Comparison of ENCODE assay signal across 8 mouse cellular contexts in the genomic region with DNA sequence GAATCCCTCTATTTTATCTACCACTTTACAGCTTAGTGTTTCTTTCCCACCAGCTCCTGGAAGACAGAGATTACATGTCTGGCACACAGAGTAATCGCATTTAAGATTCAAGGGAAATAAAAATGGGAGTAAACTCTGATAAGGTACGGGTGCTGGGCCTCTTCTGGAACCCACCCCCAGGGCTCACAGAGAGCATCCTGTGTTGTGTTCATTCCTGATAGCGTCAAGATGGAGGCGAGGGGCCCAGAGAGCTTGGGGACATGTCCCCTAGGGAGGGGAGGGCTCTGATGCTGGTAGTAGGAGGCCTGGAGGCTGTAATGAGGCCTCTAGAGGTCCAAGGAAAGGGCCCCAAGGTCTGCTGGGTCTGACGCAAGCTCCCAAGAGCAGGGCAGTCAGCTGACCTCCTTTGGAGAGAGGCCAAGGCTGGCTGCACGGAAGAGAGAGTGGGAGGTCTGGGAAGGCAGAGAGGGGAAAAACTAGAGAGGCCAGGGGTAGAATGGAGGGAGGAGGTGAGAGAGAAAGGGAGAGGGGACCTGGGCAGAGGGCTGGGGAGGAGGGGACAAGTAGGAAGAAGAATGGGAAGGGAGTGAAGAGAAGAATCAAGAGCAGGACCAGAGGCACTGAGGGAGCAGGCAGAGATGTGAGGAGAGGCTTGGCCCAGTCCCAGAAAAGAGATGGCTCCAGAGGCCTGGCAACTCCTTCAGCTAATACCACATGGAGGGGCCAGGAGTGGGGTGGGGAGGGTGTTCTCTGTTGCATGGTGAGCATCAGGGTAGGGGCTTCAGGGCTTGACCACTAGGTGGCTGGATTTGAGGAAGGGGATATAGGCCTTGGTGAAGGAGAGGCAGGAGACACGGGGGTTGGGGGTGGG.
DNase-seq lines count a peak whose midpoint lies in the region; ATAC-seq lines count a peak whose summit lies in the region.

No protein-coding gene starts in this region.

- no peak overlapping the region for H3K4me3 ChIP-seq in hindbrain, embryonic 13.5 days
- no peak overlapping the region for H3K4me3 ChIP-seq in midbrain, embryonic 16.5 days (ENCODE audit: low read depth, low read length)

- 0 out of 2 replicates have a peak, but pooled peaks cover 3% of the 10 kb centered on the region for H3K27me3 ChIP-seq in hindbrain, embryonic 13.5 days
- no peaks in the 10 kb centered on the region for H3K27me3 ChIP-seq in midbrain, embryonic 16.5 days (ENCODE audit: control insufficient read depth, insufficient read depth, low read depth, low read length)

- no peak overlapping the region for H3K27ac ChIP-seq in hindbrain, embryonic 13.5 days
- no peak overlapping the region for H3K27ac ChIP-seq in midbrain, embryonic 16.5 days (ENCODE audit: low read length)

- no peaks in the 10 kb centered on the region for H3K9me3 ChIP-seq in hindbrain, embryonic 13.5 days
- no peaks in the 10 kb centered on the region for H3K9me3 ChIP-seq in midbrain, embryonic 16.5 days (replicated peaks; ENCODE audit: control insufficient read depth, low read length, poor library complexity, severe bottlenecking)

- WGBS in hindbrain, embryonic 13.5 days = 60% methylated on average over 7 of the region's 7 CpGs
- 51% methylated on average over 7 of the region's 7 CpGs for WGBS in midbrain, embryonic 16.5 days

- no peaks in the 10 kb centered on the region for H3K36me3 ChIP-seq in hindbrain, embryonic 13.5 days
- no peaks in the 10 kb centered on the region for H3K36me3 ChIP-seq in midbrain, embryonic 16.5 days (ENCODE audit: control insufficient read depth, insufficient read depth, low read length)

- DNase-seq in spleen, postnatal 36 days (ENCODE audit: low spot score in 2 of 2) = peak; percentile 14 to 23
- no peak for DNase-seq in spleen, adult 12 weeks (ENCODE audit: low spot score)
- DNase-seq in fibroblast of lung, adult 2 months (ENCODE audit: low read depth) = peak; percentile 32
- peak; percentile 87 for DNase-seq in liver
- DNase-seq in embryo, embryonic 9.5 days (ENCODE audit: extremely low spot score) = no peak
- no peak for DNase-seq in left cerebral cortex, postnatal 36 days (ENCODE audit: low spot score in 2 of 2)

- intact Hi-C loops in left cerebral cortex, postnatal 36 days (cut with DNase I) = loop anchor here (10.0 kb wide), 1 partner anchor 365 kb away; no protein-coding TSS in a partner anchor

- H3K9ac ChIP-seq in hindbrain, embryonic 13.5 days = no peak overlapping the region
- no peak overlapping the region for H3K9ac ChIP-seq in midbrain, embryonic 16.5 days (ENCODE audit: low read depth, low read length)

- peaks cover 6% of the 10 kb centered on the region for H3K4me1 ChIP-seq in hindbrain, embryonic 13.5 days (replicated peaks)
- H3K4me1 ChIP-seq in midbrain, embryonic 16.5 days (ENCODE audit: control insufficient read depth, insufficient read depth, low read length) = peaks cover 2% of the 10 kb centered on the region; the same call in 1 of the 2 replicates

- H3K4me2 ChIP-seq in hindbrain, embryonic 13.5 days = no peak overlapping the region
- H3K4me2 ChIP-seq in midbrain, embryonic 16.5 days (ENCODE audit: low read length) = no peak overlapping the region

- ATAC-seq in hindbrain, embryonic 13.5 days (ENCODE audit: low FRiP score) = peak; percentile 52; the same call in 1 of the 2 replicates
- ATAC-seq in midbrain, embryonic 16.5 days = 0 out of 2 replicates have a peak, but pooled peaks have one; percentile 25

Comparison
In these comparisons a context has a peak if more than half of its experiments do, and no peak if none do; other contexts are left out.
1. DNase-seq: peak in spleen, postnatal 36 days (2 of 2), fibroblast of lung, adult 2 months (single experiment) and liver (single experiment); none in spleen, adult 12 weeks (single experiment), embryo, embryonic 9.5 days (single experiment) and left cerebral cortex, postnatal 36 days (0 of 2).